Mouse (Mus musculus) adrenal gland, adult 10 weeks (tissue): ENCODE results near the gene Olfr516. TPM values are rescaled to one million over a fixed set of nuclear protein-coding genes. Genes with fewer than 3 reads are reported as not detected.

Source experiments
- polyA plus RNA-seq: library from polyadenylated mRNA; stranded (reverse); fragments of 350-450 nt; fragmentation: Illumina TruSeq; extraction: RNeasy Lipid Tissue Mini Kit (QIAGEN cat#74804); gene quantifications from one replicate; pipeline ENCODE4 v1.2.3, GENCODE M21; 2014; ENCODE audit warnings: low read depth, low replicate concordance

The Olfr516 gene
- not detected for polyA plus RNA-seq

GRCm38 (mm10) chr7:108850429-108850828 is at the start of gene Olfr516:
Gene Olfr516, minus strand, starts transcription at chr7:108850529.

GRCm38 (mm10) chr7:108894320-108894719 is 44.0 kb upstream of the Olfr516 start, which contains the start of gene Olfr519:
Gene Olfr519, minus strand, starts transcription at chr7:108894420.

GRCm38 (mm10) chr7:108884906-108885305 is 34.6 kb upstream of the Olfr516 start, which contains the start of gene Olfr518:
Gene Olfr518, minus strand, starts transcription at chr7:108885006.

DNA sequence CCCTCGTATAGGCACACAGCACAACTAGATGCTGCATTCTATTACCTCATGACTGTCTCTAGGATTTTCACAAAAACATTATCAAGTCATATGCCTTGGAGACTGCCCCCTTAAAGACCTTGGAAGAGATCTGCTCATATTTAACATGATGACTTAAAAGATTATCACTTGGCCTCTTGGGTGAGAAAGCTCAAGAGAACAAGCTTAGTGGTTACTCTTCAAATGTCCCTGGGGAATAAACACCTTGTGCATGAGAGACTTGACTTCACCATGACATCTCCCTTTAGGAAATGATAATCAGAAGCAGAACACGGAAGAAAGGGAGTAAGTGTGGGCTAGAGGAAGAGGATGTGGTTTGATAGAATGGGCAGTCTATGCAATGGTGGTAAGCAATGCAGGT is 21.9 kb upstream of the Olfr516 start, which contains the start of gene Olfr517:
Gene Olfr517, minus strand, starts transcription at position 101 of the 400 bp plus-strand sequence.

GRCm38 (mm10) chr7:108825897-108826296 is 24.4 kb downstream of the Olfr516 start, which contains the start of gene Olfr514:
Gene Olfr514, minus strand, starts transcription at chr7:108825997.

Other genes starting within 250 kb of the Olfr516 start
- not detected for gene Olfr506, start 239.7 kb downstream of the Olfr516 start, polyA plus RNA-seq
- not detected for gene Olfr507, start 228.7 kb downstream of the Olfr516 start, polyA plus RNA-seq
- not detected for gene Olfr508, start 220.5 kb downstream of the Olfr516 start, polyA plus RNA-seq
- gene Olfr509, start 198.6 kb downstream of the Olfr516 start, polyA plus RNA-seq, result not detected
- gene Olfr510, start 184.1 kb downstream of the Olfr516 start, polyA plus RNA-seq, result not detected
- not detected for gene Olfr512, start 137.2 kb downstream of the Olfr516 start, polyA plus RNA-seq
- not detected for gene Olfr513, start 99.6 kb downstream of the Olfr516 start, polyA plus RNA-seq
- gene Olfr514, start 24.5 kb downstream of the Olfr516 start, polyA plus RNA-seq, result not detected
- gene Olfr517, start 21.9 kb upstream of the Olfr516 start, polyA plus RNA-seq, result not detected
- not detected for gene Olfr518, start 34.5 kb upstream of the Olfr516 start, polyA plus RNA-seq
- gene Olfr519, start 43.9 kb upstream of the Olfr516 start, polyA plus RNA-seq, result not detected
- gene Nlrp10, start 79.6 kb upstream of the Olfr516 start, polyA plus RNA-seq, result 0.64 TPM
- 44.1 TPM for gene Eif3f, start 83.9 kb upstream of the Olfr516 start, polyA plus RNA-seq
- gene Tub, start 99.8 kb upstream of the Olfr516 start, polyA plus RNA-seq, result 22.8 TPM
- 185 TPM for gene Ric3, start 232.8 kb upstream of the Olfr516 start, polyA plus RNA-seq